Mouse (Mus musculus) gastrocnemius, adult 18-20 months (tissue): ENCODE data around the gene Rrp7a. TPM values are rescaled to one million over a fixed set of nuclear protein-coding genes. Genes with fewer than 3 reads are reported as not detected.

ENCODE experiments used
- DNase-seq: peaks from one replicate; pipeline ENCODE4 v3.0.0; 2021; ENCODE audit warnings: low spot score
- total RNA-seq, 2 experiments: library from RNA; stranded (reverse); gene quantifications; 2 replicates each; pipeline ENCODE4 v1.2.3; 2021

Rrp7a gene
- total RNA-seq, 2 experiments from 2014 or later = 37.4 to 46.5 TPM

DNA sequence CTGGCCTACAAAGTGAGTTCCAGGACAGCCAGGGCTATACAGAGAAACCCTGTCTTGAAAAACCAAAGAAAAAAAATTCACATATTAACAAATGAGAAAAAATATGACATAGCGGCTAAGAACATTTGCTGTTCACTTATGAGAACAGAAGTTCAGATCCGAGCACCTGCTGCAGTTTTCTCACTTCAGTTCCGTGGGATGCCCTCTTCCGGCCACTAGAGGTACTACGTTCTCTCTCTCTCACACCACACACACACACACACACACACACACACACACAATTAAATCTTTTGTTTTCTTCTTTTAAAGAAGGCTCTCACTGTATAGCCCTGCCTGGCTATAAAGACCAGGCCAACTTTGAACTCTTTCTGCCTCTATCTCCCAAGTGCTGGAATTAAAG is 54.3 kb downstream of the Rrp7a start:
- no peak for DNase-seq

DNA sequence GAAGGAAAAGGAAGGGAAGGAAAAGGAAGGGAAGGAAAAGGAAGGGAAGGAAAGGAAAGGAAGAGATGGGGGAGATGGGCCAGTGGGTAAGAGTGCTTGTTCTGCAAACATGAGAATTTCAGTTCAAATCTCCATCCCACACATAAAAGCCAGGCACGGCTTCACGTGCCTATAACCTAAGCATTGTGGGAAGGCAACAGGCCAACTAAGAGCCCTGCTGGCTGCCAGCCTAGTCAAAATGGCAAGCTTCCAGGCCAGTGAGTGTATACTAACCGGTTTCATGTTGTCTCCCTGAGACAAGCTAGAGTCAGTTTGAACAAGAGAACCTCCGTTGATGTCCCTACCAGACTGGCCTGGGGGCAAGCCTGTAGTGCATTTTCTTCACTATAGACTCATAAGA is 57.1 kb downstream of the Rrp7a start:
- DNase-seq = no peak

Other genes starting within 250 kb of the Rrp7a start
- gene Tcf20, start 134.9 kb downstream of the Rrp7a start, total RNA-seq = 10 to 100 TPM; 33.2 to 36.0 TPM
- gene Nfam1, start 89.5 kb downstream of the Rrp7a start, total RNA-seq = under 1 TPM; 0.66 to 0.78 TPM
- 10 to 100 TPM; 26.9 to 33.9 TPM for gene Serhl, start 33.3 kb downstream of the Rrp7a start, total RNA-seq
- gene Poldip3, start 26.6 kb upstream of the Rrp7a start, total RNA-seq = 10 to 100 TPM; 15.7 to 17.1 TPM
- 10 to 100 TPM; 40.3 to 50.1 TPM for gene Cyb5r3, start 49.8 kb upstream of the Rrp7a start, total RNA-seq
- gene A4galt, start 129.0 kb upstream of the Rrp7a start, total RNA-seq = 1 to 10 TPM; 3.0 to 3.3 TPM
- 1 to 10 TPM; 5.4 to 6.0 TPM for gene Arfgap3, start 227.4 kb upstream of the Rrp7a start, total RNA-seq